Mouse (Mus musculus): ENCODE results near the gene Def8. TPM values are rescaled to one million over a fixed set of nuclear protein-coding genes. Genes with fewer than 3 reads are reported as not detected.
A peak's percentile ranks its signal among the peaks of the same experiment; 100 is the strongest.

The Def8 gene
- total and polyA plus RNA-seq, 3 experiments: 12.6 to 18.6 (median 16.7) TPM

GRCm38 (mm10) chr8:123478456-123479218, 55.3 kb downstream of the Def8 start:
- no peaks in the 10 kb centered on the region for H3K9me3 ChIP-seq (replicated peaks)
- DNase-seq (ENCODE audit: low spot score) (peak; percentile 32), ATAC-seq (ENCODE audit: extremely low read depth, insufficient number of reproducible peaks, low FRiP score, poor library complexity, severe bottlenecking) (no peak)
- H3K27me3 ChIP-seq (ENCODE audit: insufficient read depth, low read length): no peaks in the 10 kb centered on the region
- peak overlapping the region; percentile 89 for H3K4me3 ChIP-seq (ENCODE audit: low read depth, low read length)
- H3K36me3 ChIP-seq (replicated peaks): peaks cover 44% of the 10 kb centered on the region
- H3K4me1 ChIP-seq (ENCODE audit: insufficient read depth, low read depth, low read length): peaks cover 26% of the 10 kb centered on the region
- TF ChIP-seq POLR2AphosphoS5 (IDR thresholded peaks at IDR 0.05; ENCODE audit: insufficient replicate concordance, low read depth, low read length) (no peak), CTCF (IDR thresholded peaks at IDR 0.05; ENCODE audit: low read depth, low read length) (no peak), GATA2 (IDR thresholded peaks at IDR 0.05; ENCODE audit: borderline replicate concordance, low read depth, low read length) (no peak), TAL1 (conservative IDR thresholded peaks at IDR 0.05; ENCODE audit: low read depth, low read length) (no peak), GATA1 (IDR thresholded peaks at IDR 0.05; ENCODE audit: borderline replicate concordance, low read length) (no peak)

- ATAC-seq (ENCODE audit: extremely low read depth, insufficient number of reproducible peaks, low FRiP score, poor library complexity, severe bottlenecking) (no peak), DNase-seq (ENCODE audit: low spot score) (peak; percentile 0)
- no peak overlapping the region for H3K4me3 ChIP-seq (ENCODE audit: low read depth, low read length)
- H3K9me3 ChIP-seq (replicated peaks): no peaks in the 10 kb centered on the region
- H3K4me1 ChIP-seq (ENCODE audit: insufficient read depth, low read depth, low read length): peaks cover 24% of the 10 kb centered on the region
- peaks cover 84% of the 10 kb centered on the region for H3K36me3 ChIP-seq (replicated peaks)
- no peak for TF ChIP-seq CTCF (IDR thresholded peaks at IDR 0.05; ENCODE audit: low read depth, low read length)
- H3K27me3 ChIP-seq (ENCODE audit: insufficient read depth, low read length): no peaks in the 10 kb centered on the region
These were observed 59.3 kb downstream of the Def8 start for GRCm38 (mm10) chr8:123482627-123483026.

GRCm38 (mm10) chr8:123491280-123492075, 68.2 kb downstream of the Def8 start:
- H3K4me3 ChIP-seq (ENCODE audit: low read depth, low read length): no peak overlapping the region
- TF ChIP-seq POLR2AphosphoS5 (IDR thresholded peaks at IDR 0.05; ENCODE audit: insufficient replicate concordance, low read depth, low read length) (no peak), TAL1 (conservative IDR thresholded peaks at IDR 0.05; ENCODE audit: low read depth, low read length) (no peak), CTCF (IDR thresholded peaks at IDR 0.05; ENCODE audit: low read depth, low read length) (no peak), GATA2 (IDR thresholded peaks at IDR 0.05; ENCODE audit: borderline replicate concordance, low read depth, low read length) (no peak), GATA1 (IDR thresholded peaks at IDR 0.05; ENCODE audit: borderline replicate concordance, low read length) (no peak)
- no peaks in the 10 kb centered on the region for H3K9me3 ChIP-seq (replicated peaks)
- H3K27me3 ChIP-seq (ENCODE audit: insufficient read depth, low read length): no peaks in the 10 kb centered on the region
- no peak for ATAC-seq (ENCODE audit: extremely low read depth, insufficient number of reproducible peaks, low FRiP score, poor library complexity, severe bottlenecking)
- H3K4me1 ChIP-seq (ENCODE audit: insufficient read depth, low read depth, low read length): peaks cover 15% of the 10 kb centered on the region
- H3K36me3 ChIP-seq (replicated peaks): peaks cover 97% of the 10 kb centered on the region
- peak; percentile 0 for DNase-seq (ENCODE audit: low spot score)

- TF ChIP-seq POLR2AphosphoS5 (IDR thresholded peaks at IDR 0.05; ENCODE audit: insufficient replicate concordance, low read depth, low read length) (no peak), TAL1 (conservative IDR thresholded peaks at IDR 0.05; ENCODE audit: low read depth, low read length) (no peak), CTCF (IDR thresholded peaks at IDR 0.05; ENCODE audit: low read depth, low read length) (no peak), GATA2 (IDR thresholded peaks at IDR 0.05; ENCODE audit: borderline replicate concordance, low read depth, low read length) (no peak), GATA1 (IDR thresholded peaks at IDR 0.05; ENCODE audit: borderline replicate concordance, low read length) (no peak)
- Histone ChIP-seq H3K4me1 (ENCODE audit: insufficient read depth, low read depth, low read length) (peaks cover 15% of the 10 kb centered on the region), H3K36me3 (replicated peaks) (peaks cover 97% of the 10 kb centered on the region), H3K4me3 (ENCODE audit: low read depth, low read length) (no peak overlapping the region), H3K27me3 (ENCODE audit: insufficient read depth, low read length) (no peaks in the 10 kb centered on the region), H3K9me3 (replicated peaks) (no peaks in the 10 kb centered on the region)
- ATAC-seq (ENCODE audit: extremely low read depth, insufficient number of reproducible peaks, low FRiP score, poor library complexity, severe bottlenecking) (no peak), DNase-seq (ENCODE audit: low spot score) (no peak)
These were observed 69.6 kb downstream of the Def8 start for GRCm38 (mm10) chr8:123492898-123493297.

- TF ChIP-seq POLR2AphosphoS5 (IDR thresholded peaks at IDR 0.05; ENCODE audit: insufficient replicate concordance, low read depth, low read length) (no peak), GATA2 (IDR thresholded peaks at IDR 0.05; ENCODE audit: borderline replicate concordance, low read depth, low read length) (no peak), TAL1 (conservative IDR thresholded peaks at IDR 0.05; ENCODE audit: low read depth, low read length) (no peak), CTCF (IDR thresholded peaks at IDR 0.05; ENCODE audit: low read depth, low read length) (no peak), GATA1 (IDR thresholded peaks at IDR 0.05; ENCODE audit: borderline replicate concordance, low read length) (no peak)
- DNase-seq (ENCODE audit: low spot score) (no peak), ATAC-seq (ENCODE audit: extremely low read depth, insufficient number of reproducible peaks, low FRiP score, poor library complexity, severe bottlenecking) (no peak)
- H3K36me3 ChIP-seq (replicated peaks): peaks cover 100% of the 10 kb centered on the region
- H3K27me3 ChIP-seq (ENCODE audit: insufficient read depth, low read length): no peaks in the 10 kb centered on the region
- H3K9me3 ChIP-seq (replicated peaks): no peaks in the 10 kb centered on the region
- no peaks in the 10 kb centered on the region for H3K4me1 ChIP-seq (ENCODE audit: insufficient read depth, low read depth, low read length)
- no peak overlapping the region for H3K4me3 ChIP-seq (ENCODE audit: low read depth, low read length)
These were observed 74.4 kb downstream of the Def8 start for GRCm38 (mm10) chr8:123497699-123498098.

GRCm38 (mm10) chr8:123498963-123499362, 75.6 kb downstream of the Def8 start:
- H3K4me3 ChIP-seq (ENCODE audit: low read depth, low read length): no peak overlapping the region
- DNase-seq (ENCODE audit: low spot score): no peak
- peaks cover 100% of the 10 kb centered on the region for H3K36me3 ChIP-seq (replicated peaks)
- no peak for ATAC-seq (ENCODE audit: extremely low read depth, insufficient number of reproducible peaks, low FRiP score, poor library complexity, severe bottlenecking)
- no peaks in the 10 kb centered on the region for H3K27me3 ChIP-seq (ENCODE audit: insufficient read depth, low read length)
- TF ChIP-seq GATA1 (IDR thresholded peaks at IDR 0.05; ENCODE audit: borderline replicate concordance, low read length): no peak
- no peak for TF ChIP-seq GATA2 (IDR thresholded peaks at IDR 0.05; ENCODE audit: borderline replicate concordance, low read depth, low read length)
- TF ChIP-seq POLR2AphosphoS5 (IDR thresholded peaks at IDR 0.05; ENCODE audit: insufficient replicate concordance, low read depth, low read length): no peak
- no peak for TF ChIP-seq CTCF (IDR thresholded peaks at IDR 0.05; ENCODE audit: low read depth, low read length)
- no peak for TF ChIP-seq TAL1 (conservative IDR thresholded peaks at IDR 0.05; ENCODE audit: low read depth, low read length)
- peaks cover 6% of the 10 kb centered on the region; the same call in 1 of the 2 replicates for H3K9me3 ChIP-seq (replicated peaks)
- no peaks in the 10 kb centered on the region for H3K4me1 ChIP-seq (ENCODE audit: insufficient read depth, low read depth, low read length)

Data from G1E (cell line).